Mouse (Mus musculus) gastrocnemius, adult 8-10 months (tissue): ENCODE data around the gene Id1. TPM values are rescaled to one million over a fixed set of nuclear protein-coding genes. Genes with fewer than 3 reads are reported as not detected.

Experiments
- DNase-seq, 2 experiments: peaks; one replicate each; pipeline ENCODE4 v3.0.0; 2022; ENCODE audit warnings: low spot score in 2 of 2
- microRNA-seq: library from miRNA; unstranded; fragments of <30 nt; microRNA quantifications from one replicate; pipeline ENCODE4 v1.2.0, GENCODE M21; 2022
- total RNA-seq, 4 experiments: library from RNA; stranded (reverse); gene quantifications; 2 replicates each; pipeline ENCODE4 v1.2.4; 2022

Id1 gene
- total RNA-seq, 4 experiments from 2014 or later, result 6.7 to 16.6 (median 8.4) TPM

DNA sequence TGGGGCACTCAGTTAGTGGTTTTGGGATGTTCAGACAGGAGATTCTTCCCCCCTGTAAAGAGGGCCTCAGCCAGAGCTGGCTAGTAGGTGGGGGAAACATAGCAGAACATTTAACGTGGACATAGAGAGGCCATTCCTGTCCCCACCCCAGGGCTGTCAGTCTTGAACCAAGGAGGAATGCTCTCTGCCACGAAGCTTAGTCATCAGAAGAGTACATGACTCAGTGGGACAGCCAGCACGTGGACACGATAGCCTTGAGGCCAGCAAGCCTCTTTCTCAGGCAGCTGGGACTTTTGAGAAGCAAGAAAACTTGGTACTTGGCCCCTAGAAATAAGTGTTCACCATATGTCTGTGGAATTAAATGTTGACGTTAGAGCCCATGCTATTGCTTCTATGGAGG, 46.6 kb downstream of the Id1 start:
- no peak for DNase-seq

DNA sequence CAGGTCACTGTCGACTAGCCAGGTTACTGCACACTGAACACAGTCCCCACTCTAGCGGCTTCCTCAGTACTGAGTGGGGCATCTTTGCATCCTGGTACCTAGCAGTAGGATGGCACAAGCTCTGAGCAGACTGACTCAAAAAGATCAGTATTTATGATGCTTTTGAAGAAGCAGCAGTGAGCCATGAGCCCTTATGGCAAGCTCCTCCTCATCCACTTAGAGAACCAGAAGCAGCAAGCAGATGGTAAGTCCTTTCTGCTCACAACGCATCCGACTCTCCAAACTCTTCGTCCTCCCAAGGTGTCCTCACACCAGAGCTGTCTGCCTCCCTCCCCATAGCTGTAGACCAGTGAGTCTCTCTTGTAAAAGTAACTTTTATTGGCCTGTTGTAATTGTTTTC, 47.2 kb downstream of the Id1 start:
- DNase-seq, result no peak

DNA sequence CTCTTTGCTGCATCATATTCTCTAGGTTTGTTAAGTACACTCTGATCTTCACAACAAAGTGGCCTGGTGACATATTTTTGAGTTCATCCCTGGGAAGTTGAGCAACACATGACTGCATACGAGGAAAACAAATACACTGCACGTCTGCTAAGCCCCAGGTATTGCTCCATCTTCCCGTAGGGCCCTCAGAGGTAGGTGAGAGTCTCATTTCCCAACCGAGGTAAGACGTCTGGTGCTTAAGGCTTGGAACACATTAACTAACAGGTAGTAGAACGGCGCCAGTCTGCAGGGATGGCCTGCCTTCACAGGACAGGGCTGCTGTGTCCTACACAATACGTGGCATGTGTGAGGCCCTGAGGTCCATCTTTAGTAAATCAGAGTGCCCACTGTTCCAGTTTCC, 48.6 kb downstream of the Id1 start:
- DNase-seq, result no peak

DNA sequence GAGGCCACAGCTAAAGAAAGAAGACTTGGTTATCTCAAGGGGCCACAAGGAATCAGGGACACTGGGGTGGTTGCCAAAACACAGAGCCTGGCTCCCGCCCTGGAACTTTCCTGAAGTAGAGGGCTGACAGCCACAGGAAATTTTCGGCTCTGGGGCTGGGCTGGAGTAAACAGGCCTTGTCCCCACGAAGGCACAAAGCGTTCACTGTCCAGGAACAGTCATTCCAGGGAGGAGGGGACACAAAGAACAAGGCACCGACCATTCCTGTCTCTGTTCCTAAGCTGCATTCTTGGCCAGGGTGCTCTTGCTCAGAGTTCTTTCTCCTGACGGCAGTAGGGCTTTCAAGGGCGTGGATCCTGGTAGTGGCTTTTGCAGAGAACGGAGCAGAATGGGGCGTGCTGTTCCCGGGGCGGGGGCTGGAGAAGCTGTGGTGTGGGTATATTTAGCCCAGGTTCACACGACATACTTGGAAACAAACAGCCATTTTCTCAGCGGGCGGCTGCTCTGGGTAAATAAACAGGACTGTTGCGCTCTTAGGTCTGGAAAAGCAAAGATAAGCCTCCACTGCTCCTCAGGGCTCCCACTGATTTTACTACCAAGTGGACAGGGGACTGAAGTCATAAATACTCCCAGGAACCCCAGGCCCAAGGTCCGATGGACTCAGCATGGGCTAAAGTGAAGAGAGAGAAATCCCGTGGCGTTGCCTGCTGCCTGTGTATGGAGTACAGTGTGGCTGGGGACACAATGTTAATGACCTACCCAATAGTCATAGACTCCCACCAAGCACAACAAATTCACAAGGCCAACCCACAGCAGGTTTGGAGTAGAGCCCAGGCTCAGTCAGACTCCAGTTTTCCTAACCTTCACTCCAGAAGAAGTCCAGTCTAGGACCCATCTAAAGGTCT, 49.6 kb downstream of the Id1 start:
- peak; percentile 65 to 73 for DNase-seq

Small RNAs within 50 kb of the gene (microRNA-seq; reads per million reads assigned to microRNA genes)
- gene Gm23802, result not detected

Other genes starting within 250 kb of the Id1 start
- not detected for gene Defb22, start 246.1 kb upstream of the Id1 start, total RNA-seq
- not detected for gene Defb26, start 224.6 kb upstream of the Id1 start, total RNA-seq
- not detected for gene Defb28, start 218.0 kb upstream of the Id1 start, total RNA-seq
- not detected for gene Defb29, start 196.2 kb upstream of the Id1 start, total RNA-seq
- gene Gm17416, start 166.9 kb upstream of the Id1 start, total RNA-seq, result not detected
- gene Defb21, start 163.5 kb upstream of the Id1 start, total RNA-seq, result not detected
- not detected for gene Defb19, start 155.9 kb upstream of the Id1 start, total RNA-seq
- under 1 TPM in 1 of 4 experiments, not detected in 3; 0.94 TPM for gene Defb45, start 136.9 kb upstream of the Id1 start, total RNA-seq
- gene Defb36, start 131.9 kb upstream of the Id1 start, total RNA-seq, result not detected
- gene Defb25, start 113.2 kb upstream of the Id1 start, total RNA-seq, result not detected
- 1 to 10 TPM; 1.5 to 2.5 (median 1.7) TPM for gene Rem1, start 109.3 kb upstream of the Id1 start, total RNA-seq
- gene H13, start 66.8 kb upstream of the Id1 start, total RNA-seq, result 10 to 100 TPM; 25.7 to 34.6 (median 28.7) TPM
- 10 to 100 TPM; 10.2 to 12.8 (median 11.9) TPM for gene Mcts2, start 49.2 kb upstream of the Id1 start, total RNA-seq
- 1 to 10 TPM; 1.4 to 3.1 (median 2.0) TPM for gene Cox4i2, start 17.9 kb downstream of the Id1 start, total RNA-seq
- gene Bcl2l1, start 95.5 kb downstream of the Id1 start, total RNA-seq, result 10 to 100 TPM in 3 of 4 experiments, 1 to 10 TPM in 1; 9.1 to 17.5 (median 15.4) TPM
- gene Tpx2, start 111.7 kb downstream of the Id1 start, total RNA-seq, result 1 to 10 TPM; 1.1 to 4.8 (median 3.1) TPM
- 100 to 1,000 TPM; 731 to 847 (median 747) TPM for gene Mylk2, start 175.1 kb downstream of the Id1 start, total RNA-seq
- gene Foxs1, start 197.0 kb downstream of the Id1 start, total RNA-seq, result under 1 TPM; 0.24 to 0.94 (median 0.51) TPM
- gene Dusp15, start 215.4 kb downstream of the Id1 start, total RNA-seq, result under 1 TPM in 3 of 4 experiments, not detected in 1; 0.16 to 0.62 (median 0.39) TPM
- gene Ttll9, start 226.2 kb downstream of the Id1 start, total RNA-seq, result not detected